Mouse (Mus musculus) MEL (cell line): ENCODE data around the gene Snd1. TPM values are rescaled to one million over a fixed set of nuclear protein-coding genes. Genes with fewer than 3 reads are reported as not detected.

ENCODE experiments used
- DNase-seq: peaks from one replicate; pipeline ENCODE4 v3.0.0; 2011; ENCODE audit warnings: low read depth, low spot score
- H3K27ac ChIP-seq: 2 replicates; pipeline ENCODE4 v1.5.1; 2012; ENCODE audit warnings: low read depth, mild to moderate bottlenecking, control low read depth, low read length, moderate library complexity; ENCODE audit not compliant: control insufficient read depth
- H3K27me3 ChIP-seq, 2 experiments: fragments of 150-350 bp in 1 of 2; sonication (generic) in 1 of 2; 2 replicates each; pipeline ENCODE4 v1.6.1; 2012; ENCODE audit warnings: low read length in 2 of 2, mild to moderate bottlenecking in 2 of 2, improper control_type of control experiment in 1 of 2, moderate library complexity in 1 of 2; ENCODE audit not compliant: insufficient read depth in 2 of 2, control insufficient read depth in 1 of 2
- H3K36me3 ChIP-seq, 2 experiments: 2 replicates each; pipeline ENCODE4 v1.6.1; 2012 to 2014; ENCODE audit warnings: low read length in 2 of 2, improper control_type of control experiment in 1 of 2, inconsistent platforms in 1 of 2, mild to moderate bottlenecking in 1 of 2; ENCODE audit not compliant: insufficient read depth in 2 of 2, control insufficient read depth in 1 of 2
- H3K4me1 ChIP-seq, 2 experiments: fragments of 150-350 bp in 1 of 2; sonication (generic) in 1 of 2; 2 replicates each; pipeline ENCODE4 v1.6.1; 2012; ENCODE audit warnings: low read length in 2 of 2, improper control_type of control experiment in 1 of 2, mild to moderate bottlenecking in 1 of 2; ENCODE audit not compliant: insufficient read depth in 2 of 2, control insufficient read depth in 1 of 2
- H3K4me3 ChIP-seq, 2 experiments: fragments of 150-350 bp in 1 of 2; sonication (generic) in 1 of 2; 2 replicates each; pipeline ENCODE4 v1.5.1; 2012; ENCODE audit warnings: low read depth in 2 of 2, low read length in 2 of 2, mild to moderate bottlenecking in 2 of 2, moderate library complexity in 2 of 2, control low read depth in 1 of 2, improper control_type of control experiment in 1 of 2; ENCODE audit not compliant: control insufficient read depth in 1 of 2, insufficient read depth in 1 of 2
- H3K79me2 ChIP-seq: 2 replicates; pipeline ENCODE4 v1.6.1; 2012; ENCODE audit warnings: mild to moderate bottlenecking, low read length, moderate library complexity; ENCODE audit not compliant: control insufficient read depth, poor library complexity, insufficient read depth
- H3K9ac ChIP-seq: 2 replicates; pipeline ENCODE4 v1.6.1; 2012; ENCODE audit warnings: low read depth, mild to moderate bottlenecking, control low read depth, low read length, moderate library complexity; ENCODE audit not compliant: control insufficient read depth, poor library complexity, severe bottlenecking
- H3K9me3 ChIP-seq: fragments of 150-350 bp; sonication (generic); replicated peaks from 2 replicates; pipeline ENCODE4 v1.6.1; 2012; ENCODE audit warnings: mild to moderate bottlenecking, low read length, improper control_type of control experiment, moderate library complexity; ENCODE audit not compliant: insufficient read depth
- CHD1 ChIP-seq: IDR thresholded peaks from 2 replicates; pipeline ENCODE4 v1.6.1; 2012; ENCODE audit warnings: low read depth, mild to moderate bottlenecking, inconsistent platforms, low read length, improper control_type of control experiment
- CTCF ChIP-seq, 3 experiments: IDR thresholded peaks in 2 of 3; conservative IDR thresholded peaks in 1 of 3; 2 replicates each; pipeline ENCODE4 v1.5.1; 2011 to 2012; ENCODE audit warnings: low read length in 3 of 3, low read depth in 2 of 3, mild to moderate bottlenecking in 2 of 3, improper control_type of control experiment in 1 of 3, inconsistent platforms in 1 of 3, mixed read lengths in 1 of 3, moderate library complexity in 1 of 3; ENCODE audit not compliant: control insufficient read depth in 1 of 3, insufficient read depth in 1 of 3, poor library complexity in 1 of 3, severe bottlenecking in 1 of 3
- E2F4 ChIP-seq: IDR thresholded peaks from 2 replicates; pipeline ENCODE4 v1.6.1; 2011; ENCODE audit warnings: low read depth, low read length, improper control_type of control experiment, borderline replicate concordance
- ELF1 ChIP-seq: IDR thresholded peaks from 2 replicates; pipeline ENCODE4 v1.6.1; 2014; ENCODE audit warnings: low read depth, mild to moderate bottlenecking, inconsistent platforms, low read length, improper control_type of control experiment, moderate library complexity
- EP300 ChIP-seq, 2 experiments: IDR thresholded peaks; 2 replicates each; pipeline ENCODE4 v1.6.1; 2011; ENCODE audit warnings: improper control_type of control experiment in 2 of 2, low read length in 2 of 2, low read depth in 1 of 2, mild to moderate bottlenecking in 1 of 2
- ETS1 ChIP-seq: IDR thresholded peaks from 2 replicates; pipeline ENCODE4 v1.6.1; 2012; ENCODE audit warnings: low read depth, mild to moderate bottlenecking, inconsistent platforms, low read length, improper control_type of control experiment, moderate library complexity
- GABPA ChIP-seq: IDR thresholded peaks from 2 replicates; pipeline ENCODE4 v1.6.1; 2012; ENCODE audit warnings: low read depth, mild to moderate bottlenecking, inconsistent platforms, low read length, improper control_type of control experiment, moderate library complexity
- GATA1 ChIP-seq: IDR thresholded peaks from 2 replicates; pipeline ENCODE4 v1.6.1; 2011; ENCODE audit warnings: low read depth, low read length, improper control_type of control experiment
- HCFC1 ChIP-seq: IDR thresholded peaks from 2 replicates; pipeline ENCODE4 v1.6.1; 2012; ENCODE audit warnings: low read depth, mild to moderate bottlenecking, inconsistent platforms, low read length, improper control_type of control experiment, moderate library complexity
- JUND ChIP-seq: IDR thresholded peaks from 2 replicates; pipeline ENCODE4 v1.6.1; 2011; ENCODE audit warnings: low read depth, mild to moderate bottlenecking, improper control_type of control experiment, low read length
- KAT2A ChIP-seq: conservative IDR thresholded peaks from 2 replicates; pipeline ENCODE4 v1.6.1; 2012; ENCODE audit warnings: low read depth, low read length, improper control_type of control experiment, inconsistent platforms
- MAX ChIP-seq: IDR thresholded peaks from 2 replicates; pipeline ENCODE4 v1.6.1; 2011; ENCODE audit warnings: low read length, improper control_type of control experiment
- MXI1 ChIP-seq: IDR thresholded peaks from 2 replicates; pipeline ENCODE4 v1.6.1; 2011; ENCODE audit warnings: mild to moderate bottlenecking, low read depth, low read length, improper control_type of control experiment
- MYC ChIP-seq: IDR thresholded peaks from 2 replicates; pipeline ENCODE4 v1.6.1; 2011; ENCODE audit warnings: low read depth, mild to moderate bottlenecking, low read length, improper control_type of control experiment, moderate library complexity
- RCOR1 ChIP-seq: IDR thresholded peaks from 2 replicates; pipeline ENCODE4 v1.6.1; 2012; ENCODE audit warnings: low read depth, mild to moderate bottlenecking, inconsistent platforms, low read length, improper control_type of control experiment
- SIN3A ChIP-seq: IDR thresholded peaks from 2 replicates; pipeline ENCODE4 v1.6.1; 2012; ENCODE audit warnings: low read length, improper control_type of control experiment, inconsistent platforms
- TAL1 ChIP-seq: IDR thresholded peaks from 2 replicates; pipeline ENCODE4 v1.6.1; 2012; ENCODE audit warnings: mild to moderate bottlenecking, inconsistent platforms, low read length, moderate library complexity, mixed read lengths
- TBP ChIP-seq: IDR thresholded peaks from 2 replicates; pipeline ENCODE4 v1.8.0; 2011; ENCODE audit warnings: low read depth, low read length, improper control_type of control experiment
- TCF12 ChIP-seq: IDR thresholded peaks from 2 replicates; pipeline ENCODE4 v1.6.1; 2014; ENCODE audit warnings: low read depth, mild to moderate bottlenecking, inconsistent platforms, low read length, improper control_type of control experiment, moderate library complexity
- USF2 ChIP-seq, 2 experiments: IDR thresholded peaks; 2 replicates each; pipeline ENCODE4 v1.6.1; 2011 to 2012; ENCODE audit warnings: improper control_type of control experiment in 2 of 2, low read length in 2 of 2, borderline replicate concordance in 1 of 2, inconsistent platforms in 1 of 2, low read depth in 1 of 2, mild to moderate bottlenecking in 1 of 2; ENCODE audit not compliant: insufficient read depth in 1 of 2
- ZMIZ1 ChIP-seq: IDR thresholded peaks from 2 replicates; pipeline ENCODE4 v1.6.1; 2012; ENCODE audit warnings: low read depth, mild to moderate bottlenecking, inconsistent platforms, low read length, improper control_type of control experiment, moderate library complexity
- ZNF384 ChIP-seq: IDR thresholded peaks from 2 replicates; pipeline ENCODE4 v1.6.1; 2012; ENCODE audit warnings: low read depth, mild to moderate bottlenecking, inconsistent platforms, low read length, improper control_type of control experiment
- polyA plus RNA-seq, 2 experiments: library from polyadenylated mRNA; stranded (reverse) in 1 of 2; unstranded in 1 of 2; fragments of >175 nt in 1 of 2; fragments of >200 nt in 1 of 2; gene quantifications; 2 replicates each; pipeline versions ENCODE4 v1.2.1 to v1.2.4; 2012; ENCODE audit warnings: low replicate concordance in 2 of 2, low read depth in 1 of 2; ENCODE audit not compliant: insufficient read length in 2 of 2, insufficient read depth in 1 of 2, missing spikeins in 1 of 2
- total RNA-seq: library from RNA; depleted of rRNA; stranded (reverse); fragments of 300-350 nt; gene quantifications from 2 replicates; pipeline ENCODE4 v1.2.3, GENCODE M21; 2012

The Snd1 gene
- total and polyA plus RNA-seq, 3 experiments: 192 to 280 TPM; not detected in 1

DNA sequence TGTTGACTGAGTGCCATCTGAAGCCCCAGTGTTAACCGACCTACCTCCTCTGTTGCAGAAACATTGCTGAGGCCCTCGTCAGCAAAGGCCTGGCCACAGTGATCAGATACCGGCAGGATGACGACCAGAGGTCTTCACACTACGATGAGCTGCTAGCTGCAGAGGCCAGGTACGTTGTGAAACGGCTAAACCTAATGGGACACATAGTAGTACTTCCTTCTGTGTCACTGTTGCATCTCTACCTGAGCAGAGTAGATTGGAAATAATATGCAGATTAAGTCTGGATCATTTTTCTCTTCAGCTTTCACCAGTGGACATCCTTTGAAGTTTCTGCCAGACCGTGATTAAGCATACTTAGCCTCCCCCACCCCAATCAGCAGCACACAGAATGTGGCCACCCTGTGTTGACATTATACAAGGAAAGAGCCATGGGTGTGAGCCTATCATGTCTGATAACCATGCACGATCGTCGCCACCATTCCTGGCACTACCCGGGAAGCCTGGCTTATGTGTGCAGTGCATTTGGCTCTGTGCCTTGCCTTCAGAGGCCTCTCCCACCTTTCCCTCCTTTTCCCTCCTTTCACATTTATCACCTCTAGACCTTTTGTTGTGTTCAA, 232.1 kb downstream of the Snd1 start (continued):
- TF ChIP-seq HCFC1 (no peak), ZMIZ1 (no peak), TBP (no peak)

GRCm38 (mm10) chr6:28710035-28710434, 235.1 kb downstream of the Snd1 start:
- H3K27me3 ChIP-seq: no peaks in the 10 kb centered on the region
- H3K27ac ChIP-seq: no peak overlapping the region
- H3K4me1 ChIP-seq: peaks cover 25 to 51% of the 10 kb centered on the region in 2 experiments
- no peak overlapping the region for H3K4me3 ChIP-seq
- TF ChIP-seq USF2 (IDR thresholded peaks at IDR 0.05; ENCODE audit: borderline replicate concordance in 1 of 2, insufficient read depth in 1 of 2, low read depth in 1 of 2, low read length in 2 of 2): no peak
- TF ChIP-seq KAT2A: no peak
- TF ChIP-seq ELF1: no peak
- no peak for TF ChIP-seq JUND
- TF ChIP-seq CHD1: no peak
- TF ChIP-seq GATA1: 0 out of 2 replicates have a peak, but pooled peaks have one; percentile 3
- TF ChIP-seq MAX: no peak
- TF ChIP-seq MYC: no peak
- no peak for TF ChIP-seq SIN3A
- 0 out of 2 replicates have a peak, but pooled peaks cover 3% of the 10 kb centered on the region for H3K79me2 ChIP-seq
- peaks cover 30 to 73% of the 10 kb centered on the region in 2 experiments for H3K36me3 ChIP-seq
- no peaks in the 10 kb centered on the region for H3K9me3 ChIP-seq
- no peak overlapping the region for H3K9ac ChIP-seq
- DNase-seq: no peak

GRCm38 (mm10) chr6:28717203-28717844, 242.4 kb downstream of the Snd1 start:
- Histone ChIP-seq H3K9ac (no peak overlapping the region), H3K27ac (peak overlapping the region; percentile 29; the same call in 1 of the 2 replicates), H3K4me3 (no peak overlapping the region), H3K9me3 (no peaks in the 10 kb centered on the region), H3K4me1 (peaks cover 11 to 12% of the 10 kb centered on the region in 2 experiments), H3K79me2 (0 out of 2 replicates have a peak, but pooled peaks cover 4% of the 10 kb centered on the region), H3K36me3 (peaks cover 21 to 32% of the 10 kb centered on the region in 2 experiments), H3K27me3 (no peaks in the 10 kb centered on the region)
- peak; percentile 72 for DNase-seq
- TF ChIP-seq JUND (no peak), TAL1 (peak; percentile 40; the same call in 1 of the 2 replicates), ETS1 (peak; percentile 67), MXI1 (no peak), EP300 (IDR thresholded peaks at IDR 0.05; ENCODE audit: low read depth in 1 of 2, low read length in 2 of 2) (peak; percentile 65 to 80), ZNF384 (no peak), USF2 (IDR thresholded peaks at IDR 0.05; ENCODE audit: borderline replicate concordance in 1 of 2, insufficient read depth in 1 of 2, low read depth in 1 of 2, low read length in 2 of 2) (no peak), GABPA (no peak), GATA1 (peak; percentile 82), TCF12 (peak; percentile 98), E2F4 (no peak), CTCF (IDR thresholded peaks at IDR 0.05 in 2 of 3, conservative IDR thresholded peaks at IDR 0.05 in 1 of 3; ENCODE audit: control insufficient read depth in 1 of 3, insufficient read depth in 1 of 3, low read depth in 2 of 3, low read length in 3 of 3, poor library complexity in 1 of 3, severe bottlenecking in 1 of 3) (no peak), RCOR1 (peak; percentile 62)
